Mouse (Mus musculus): ENCODE results near the gene 4930404N11Rik. TPM values are rescaled to one million over a fixed set of nuclear protein-coding genes. Genes with fewer than 3 reads are reported as not detected.
A peak's percentile ranks its signal among the peaks of the same experiment; 100 is the strongest.

Gene 4930404N11Rik
- polyA plus RNA-seq, 1 experiment = 0.52 TPM

DNA sequence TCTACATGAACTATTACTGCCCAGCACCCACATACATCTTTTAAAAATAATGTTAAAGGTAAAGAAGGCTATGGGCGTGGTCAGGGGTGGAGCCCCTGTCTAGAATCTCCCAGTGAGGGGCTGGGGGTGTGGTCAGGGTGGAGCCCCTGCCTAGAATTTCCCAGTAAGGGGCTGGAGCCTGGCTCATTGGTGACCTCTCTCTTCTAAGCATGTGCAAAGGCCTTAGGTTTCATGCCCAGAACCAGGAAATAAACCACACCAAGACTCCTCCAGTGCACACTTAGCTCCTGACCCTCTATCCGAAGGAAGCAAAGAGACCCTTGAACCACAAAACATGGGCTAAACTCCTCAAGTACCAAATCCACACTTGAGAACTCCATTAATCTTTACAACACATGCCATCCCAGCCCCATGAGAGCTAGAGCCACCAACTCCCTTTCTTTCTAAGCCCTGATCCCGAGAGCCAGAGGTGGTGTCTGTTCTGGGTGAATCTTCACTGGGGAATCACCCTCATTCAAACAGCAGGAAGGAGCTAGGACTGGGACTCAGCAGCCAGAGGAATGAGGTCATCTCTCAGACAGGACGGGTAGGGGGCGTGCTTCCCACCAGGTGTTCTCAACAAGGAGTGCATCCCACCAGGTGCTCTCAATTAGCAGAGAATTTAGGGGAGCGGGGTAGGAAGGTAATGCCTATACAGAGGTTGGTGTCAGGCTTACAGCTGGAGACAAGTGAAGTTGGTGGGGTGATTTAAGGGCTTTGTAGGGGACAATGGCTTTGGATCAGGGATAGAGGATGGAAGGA, 11.1 kb upstream of the 4930404N11Rik start:
- H3K4me3 ChIP-seq (ENCODE audit: insufficient read depth, low read length) = peak overlapping the region; percentile 89
- TF ChIP-seq POLR2A (IDR thresholded peaks at IDR 0.05; ENCODE audit: extremely low read depth, insufficient read depth, low read length) = no peak
- no peak for TF ChIP-seq CTCF (IDR thresholded peaks at IDR 0.05; ENCODE audit: extremely low read depth, insufficient read depth, low read length)
- peaks cover 7% of the 10 kb centered on the region; the same call in 1 of the 2 replicates for H3K4me1 ChIP-seq (ENCODE audit: control insufficient read depth, insufficient read depth, low read length)
- no peak overlapping the region for H3K27ac ChIP-seq (ENCODE audit: insufficient read depth, low read length)

DNA sequence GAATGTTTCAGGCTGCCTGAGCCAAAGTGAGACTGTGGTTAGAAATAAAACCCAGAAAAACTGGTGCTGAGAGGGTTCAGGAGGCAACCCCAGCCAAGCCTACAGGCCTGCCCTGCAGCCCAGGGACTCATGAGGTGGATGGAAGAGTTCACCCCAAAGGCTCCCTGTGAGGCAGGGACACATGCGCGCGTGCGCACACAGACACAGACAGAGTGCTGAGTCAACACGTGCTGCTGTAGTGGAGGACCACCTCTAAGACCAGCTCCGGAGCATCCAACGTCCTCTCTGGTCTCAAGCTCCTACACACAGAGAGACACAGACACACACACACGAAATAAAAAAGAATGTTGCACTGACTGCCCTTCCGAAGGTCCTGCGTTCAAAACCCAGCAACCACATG, 9.7 kb upstream of the 4930404N11Rik start:
- H3K4me1 ChIP-seq (ENCODE audit: control insufficient read depth, insufficient read depth, low read length) = peaks cover 7% of the 10 kb centered on the region; the same call in 1 of the 2 replicates
- H3K4me3 ChIP-seq (ENCODE audit: insufficient read depth, low read length) = no peak overlapping the region
- TF ChIP-seq POLR2A (IDR thresholded peaks at IDR 0.05; ENCODE audit: extremely low read depth, insufficient read depth, low read length) (no peak), CTCF (IDR thresholded peaks at IDR 0.05; ENCODE audit: extremely low read depth, insufficient read depth, low read length) (no peak)
- no peak overlapping the region for H3K27ac ChIP-seq (ENCODE audit: insufficient read depth, low read length)

GRCm38 (mm10) chr10:81367207-81367495, 1.5 kb upstream of the 4930404N11Rik start:
- TF ChIP-seq POLR2A (IDR thresholded peaks at IDR 0.05; ENCODE audit: extremely low read depth, insufficient read depth, low read length) (no peak), CTCF (IDR thresholded peaks at IDR 0.05; ENCODE audit: extremely low read depth, insufficient read depth, low read length) (no peak)
- Histone ChIP-seq H3K27ac (ENCODE audit: insufficient read depth, low read length) (no peak overlapping the region), H3K4me1 (ENCODE audit: control insufficient read depth, insufficient read depth, low read length) (no peaks in the 10 kb centered on the region), H3K4me3 (ENCODE audit: insufficient read depth, low read length) (no peak overlapping the region)

GRCm38 (mm10) chr10:81366477-81367206, 1.0 kb upstream of the 4930404N11Rik start:
- Histone ChIP-seq H3K4me1 (ENCODE audit: control insufficient read depth, insufficient read depth, low read length) (no peaks in the 10 kb centered on the region), H3K4me3 (ENCODE audit: insufficient read depth, low read length) (no peak overlapping the region), H3K27ac (ENCODE audit: insufficient read depth, low read length) (no peak overlapping the region)
- TF ChIP-seq POLR2A (IDR thresholded peaks at IDR 0.05; ENCODE audit: extremely low read depth, insufficient read depth, low read length) (0 out of 2 replicates have a peak, but pooled peaks have one; percentile 15), CTCF (IDR thresholded peaks at IDR 0.05; ENCODE audit: extremely low read depth, insufficient read depth, low read length) (no peak)

GRCm38 (mm10) chr10:81365073-81365472, 543 bp downstream of the 4930404N11Rik start:
- TF ChIP-seq POLR2A (IDR thresholded peaks at IDR 0.05; ENCODE audit: extremely low read depth, insufficient read depth, low read length) = 0 out of 2 replicates have a peak, but pooled peaks have one; percentile 20
- TF ChIP-seq CTCF (IDR thresholded peaks at IDR 0.05; ENCODE audit: extremely low read depth, insufficient read depth, low read length) = no peak
- H3K27ac ChIP-seq (ENCODE audit: insufficient read depth, low read length) = no peak overlapping the region
- H3K4me1 ChIP-seq (ENCODE audit: control insufficient read depth, insufficient read depth, low read length) = no peaks in the 10 kb centered on the region
- H3K4me3 ChIP-seq (ENCODE audit: insufficient read depth, low read length) = no peak overlapping the region

GRCm38 (mm10) chr10:81364666-81365065, 950 bp downstream of the 4930404N11Rik start:
- TF ChIP-seq CTCF (IDR thresholded peaks at IDR 0.05; ENCODE audit: extremely low read depth, insufficient read depth, low read length) = no peak
- TF ChIP-seq POLR2A (IDR thresholded peaks at IDR 0.05; ENCODE audit: extremely low read depth, insufficient read depth, low read length) = no peak
- H3K4me3 ChIP-seq (ENCODE audit: insufficient read depth, low read length) = no peak overlapping the region
- H3K27ac ChIP-seq (ENCODE audit: insufficient read depth, low read length) = no peak overlapping the region
- H3K4me1 ChIP-seq (ENCODE audit: control insufficient read depth, insufficient read depth, low read length) = no peaks in the 10 kb centered on the region

GRCm38 (mm10) chr10:81363436-81364346, 1.9 kb downstream of the 4930404N11Rik start:
- Histone ChIP-seq H3K27ac (ENCODE audit: insufficient read depth, low read length) (no peak overlapping the region), H3K4me1 (ENCODE audit: control insufficient read depth, insufficient read depth, low read length) (no peaks in the 10 kb centered on the region), H3K4me3 (ENCODE audit: insufficient read depth, low read length) (no peak overlapping the region)
- TF ChIP-seq CTCF (IDR thresholded peaks at IDR 0.05; ENCODE audit: extremely low read depth, insufficient read depth, low read length) = no peak
- TF ChIP-seq POLR2A (IDR thresholded peaks at IDR 0.05; ENCODE audit: extremely low read depth, insufficient read depth, low read length) = no peak

- Histone ChIP-seq H3K4me1 (ENCODE audit: control insufficient read depth, insufficient read depth, low read length) (no peaks in the 10 kb centered on the region), H3K27ac (ENCODE audit: insufficient read depth, low read length) (no peak overlapping the region), H3K4me3 (ENCODE audit: insufficient read depth, low read length) (no peak overlapping the region)
- TF ChIP-seq CTCF (IDR thresholded peaks at IDR 0.05; ENCODE audit: extremely low read depth, insufficient read depth, low read length) = no peak
- TF ChIP-seq POLR2A (IDR thresholded peaks at IDR 0.05; ENCODE audit: extremely low read depth, insufficient read depth, low read length) = no peak
Measured at GRCm38 (mm10) chr10:81362336-81362949, 3.2 kb downstream of the 4930404N11Rik start.

DNA sequence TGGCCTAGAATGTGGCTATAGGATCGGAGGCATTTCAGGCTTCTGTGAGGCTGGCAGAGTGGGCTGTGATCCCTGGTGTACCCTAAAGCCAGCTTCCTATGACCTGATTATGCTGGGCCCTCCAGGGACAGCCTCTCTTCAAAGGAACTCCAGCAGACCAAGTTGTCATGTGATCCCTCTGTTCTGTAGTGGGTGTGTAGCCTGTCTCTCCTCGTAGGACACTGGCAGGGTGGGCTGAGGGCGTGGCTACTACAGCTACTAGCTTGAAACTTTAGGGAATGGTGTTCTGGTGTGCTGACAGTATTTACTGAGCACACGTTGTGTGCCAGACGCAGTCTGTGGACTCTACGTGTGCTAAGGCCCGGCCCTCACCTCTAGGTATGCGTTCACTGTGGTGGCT, 4.9 kb downstream of the 4930404N11Rik start:
- TF ChIP-seq CTCF (IDR thresholded peaks at IDR 0.05; ENCODE audit: extremely low read depth, insufficient read depth, low read length) = no peak
- no peak for TF ChIP-seq POLR2A (IDR thresholded peaks at IDR 0.05; ENCODE audit: extremely low read depth, insufficient read depth, low read length)
- H3K4me1 ChIP-seq (ENCODE audit: control insufficient read depth, insufficient read depth, low read length) = peaks cover 2% of the 10 kb centered on the region; the same call in 1 of the 2 replicates
- H3K4me3 ChIP-seq (ENCODE audit: insufficient read depth, low read length) = no peak overlapping the region
- no peak overlapping the region for H3K27ac ChIP-seq (ENCODE audit: insufficient read depth, low read length)

Data from cortical plate, adult 2 months (tissue).